Mouse (Mus musculus) hindbrain, embryonic 10.5 days (tissue): Measurements from ENCODE around the gene Zfp644. TPM values are rescaled to one million over a fixed set of nuclear protein-coding genes. Genes with fewer than 3 reads are reported as not detected.

Experiments used
- DNase-seq: peaks from one replicate; pipeline ENCODE4 v3.0.0-alpha.2; 2017; ENCODE audit warnings: low spot score
- H3K27ac ChIP-seq: fragments of 300-500 bp; sonication (generic); 2 replicates; pipeline ENCODE4 v1.5.1; 2016; ENCODE audit warnings: mild to moderate bottlenecking, moderate library complexity
- H3K27me3 ChIP-seq: fragments of 300-500 bp; sonication (generic); 2 replicates; pipeline ENCODE4 v1.6.1; 2016; ENCODE audit warnings: mild to moderate bottlenecking; ENCODE audit not compliant: poor library complexity, insufficient read depth, severe bottlenecking
- H3K36me3 ChIP-seq: fragments of 300-500 bp; sonication (generic); 2 replicates; pipeline ENCODE4 v1.6.1; 2016; ENCODE audit warnings: mild to moderate bottlenecking, moderate library complexity
- H3K4me1 ChIP-seq: fragments of 300-500 bp; sonication (generic); replicated peaks from 2 replicates; pipeline ENCODE4 v1.6.1; 2016; ENCODE audit warnings: mild to moderate bottlenecking
- H3K4me3 ChIP-seq: fragments of 300-500 bp; sonication (generic); 2 replicates; pipeline ENCODE4 v1.5.1; 2016; ENCODE audit warnings: mild to moderate bottlenecking, moderate library complexity
- H3K9me3 ChIP-seq: fragments of 300-500 bp; sonication (generic); 2 replicates; pipeline ENCODE4 v1.6.1; 2016; ENCODE audit warnings: mild to moderate bottlenecking, moderate library complexity
- WGBS: fragments of 180-500 bp; shearing (Covaris S2); methylation state at CpG from one replicate; pipeline ENCODE4 v1.1.7; 2016; 5-methylcytosine and 5-hydroxymethylcytosine counted together
- polyA plus RNA-seq: library from polyadenylated mRNA; unstranded; fragments of >200 nt; fragmentation: Nextera tagmentation; extraction: Ambion mirVana; gene quantifications from 2 replicates; pipeline ENCODE4 v1.2.1, GENCODE M21; 2016

Zfp644 gene
- polyA plus RNA-seq, 1 experiment from 2014 or later = 55.1 TPM

GRCm38 (mm10) chr5:106649995-106650394 is 47.1 kb downstream of the Zfp644 start:
- Histone ChIP-seq H3K4me1 (peaks cover 4% of the 10 kb centered on the region), H3K36me3 (peaks cover 36% of the 10 kb centered on the region), H3K27me3 (no peaks in the 10 kb centered on the region), H3K4me3 (no peak overlapping the region), H3K9me3 (no peaks in the 10 kb centered on the region), H3K27ac (no peak overlapping the region)
- DNase-seq = no peak

GRCm38 (mm10) chr5:106649441-106649840 is 47.6 kb downstream of the Zfp644 start:
- no peaks in the 10 kb centered on the region for H3K9me3 ChIP-seq
- no peak for DNase-seq
- H3K27ac ChIP-seq = no peak overlapping the region
- H3K4me1 ChIP-seq = peaks cover 4% of the 10 kb centered on the region
- no peaks in the 10 kb centered on the region for H3K27me3 ChIP-seq
- H3K36me3 ChIP-seq = peaks cover 30% of the 10 kb centered on the region
- no peak overlapping the region for H3K4me3 ChIP-seq

GRCm38 (mm10) chr5:106643434-106643833 is 53.7 kb downstream of the Zfp644 start:
- Histone ChIP-seq H3K27ac (no peak overlapping the region), H3K4me3 (no peak overlapping the region), H3K4me1 (peaks cover 10% of the 10 kb centered on the region), H3K36me3 (peaks cover 26% of the 10 kb centered on the region), H3K9me3 (no peaks in the 10 kb centered on the region), H3K27me3 (no peaks in the 10 kb centered on the region)
- DNase-seq = no peak
- 90% methylated on average over 4 of the region's 4 CpGs for WGBS

GRCm38 (mm10) chr5:106641876-106642275 is 55.2 kb downstream of the Zfp644 start:
- Histone ChIP-seq H3K4me3 (no peak overlapping the region), H3K4me1 (peaks cover 15% of the 10 kb centered on the region), H3K27me3 (no peaks in the 10 kb centered on the region), H3K36me3 (peaks cover 33% of the 10 kb centered on the region), H3K9me3 (no peaks in the 10 kb centered on the region), H3K27ac (no peak overlapping the region)
- no peak for DNase-seq
- WGBS = 82% methylated on average over 3 of the region's 3 CpGs

DNA sequence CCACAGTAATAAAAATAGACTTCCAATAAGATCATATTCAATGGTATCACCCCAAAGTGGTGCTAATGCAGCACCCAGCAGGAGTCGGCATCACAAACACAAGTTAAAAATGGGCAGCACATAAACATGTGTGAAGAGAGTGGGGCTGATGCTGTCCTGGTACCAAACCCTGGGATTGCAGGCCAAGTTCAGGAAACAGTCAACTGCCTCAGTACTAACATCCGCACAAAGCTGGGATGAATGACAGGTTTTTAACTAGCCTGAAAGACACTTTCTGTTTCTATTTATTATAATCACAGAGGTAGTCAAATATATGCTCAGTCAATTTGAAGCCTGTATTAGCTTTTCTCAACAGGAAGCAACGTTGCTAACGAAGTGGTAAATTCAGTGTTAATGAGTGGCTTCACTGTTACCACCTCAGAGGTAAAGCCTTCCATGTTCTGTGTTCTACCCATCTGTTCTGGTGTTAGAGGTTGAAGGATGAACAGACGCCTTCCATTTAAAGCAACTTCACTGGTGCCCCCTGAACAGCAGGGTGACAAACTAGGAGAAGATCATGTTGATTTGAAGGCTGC is 56.8 kb downstream of the Zfp644 start:
- H3K36me3 ChIP-seq = peaks cover 42% of the 10 kb centered on the region
- 0 out of 2 replicates have a peak, but pooled peaks cover 11% of the 10 kb centered on the region for H3K4me1 ChIP-seq
- no peaks in the 10 kb centered on the region for H3K27me3 ChIP-seq
- H3K9me3 ChIP-seq = no peaks in the 10 kb centered on the region
- no peak overlapping the region for H3K4me3 ChIP-seq
- DNase-seq = no peak
- H3K27ac ChIP-seq = no peak overlapping the region
- WGBS = 72% methylated on average over 5 of the region's 5 CpGs

GRCm38 (mm10) chr5:106639627-106640026 is 57.5 kb downstream of the Zfp644 start:
- Histone ChIP-seq H3K36me3 (peaks cover 49% of the 10 kb centered on the region), H3K9me3 (no peaks in the 10 kb centered on the region), H3K27ac (no peak overlapping the region), H3K4me1 (0 out of 2 replicates have a peak, but pooled peaks cover 11% of the 10 kb centered on the region), H3K27me3 (no peaks in the 10 kb centered on the region), H3K4me3 (no peak overlapping the region)
- no peak for DNase-seq
- WGBS = 93% methylated on average over 2 of the region's 2 CpGs

DNA sequence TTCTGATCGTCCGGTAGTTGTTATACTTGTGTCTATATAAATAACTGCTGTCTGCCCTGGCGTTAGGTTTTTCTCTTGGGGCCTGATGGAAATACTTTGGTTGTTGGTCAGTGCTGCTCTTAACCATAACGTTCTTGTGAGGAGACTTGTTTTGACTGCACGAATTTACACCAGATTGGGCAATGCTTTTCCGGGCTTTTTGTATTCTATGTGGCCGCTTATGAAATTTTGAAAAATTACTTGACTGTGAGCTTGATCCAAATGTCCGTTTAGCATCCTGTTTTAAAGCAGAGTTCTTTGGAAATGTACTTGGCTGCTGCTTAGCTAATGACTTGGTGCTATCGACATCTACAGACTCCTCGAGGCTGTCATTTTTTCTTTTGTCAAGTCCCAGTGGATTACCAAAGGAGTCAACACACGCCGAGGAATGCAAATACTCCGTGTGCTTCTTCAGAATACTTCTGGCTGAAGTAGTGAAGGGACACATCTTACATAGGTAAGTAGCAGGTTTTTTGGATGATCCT is 60.6 kb downstream of the Zfp644 start:
- WGBS = 93% methylated on average over 13 of the region's 13 CpGs
- no peak for DNase-seq
- Histone ChIP-seq H3K27me3 (no peaks in the 10 kb centered on the region), H3K4me3 (no peak overlapping the region), H3K36me3 (peaks cover 51% of the 10 kb centered on the region), H3K9me3 (no peaks in the 10 kb centered on the region), H3K4me1 (0 out of 2 replicates have a peak, but pooled peaks cover 8% of the 10 kb centered on the region), H3K27ac (no peak overlapping the region)

DNA sequence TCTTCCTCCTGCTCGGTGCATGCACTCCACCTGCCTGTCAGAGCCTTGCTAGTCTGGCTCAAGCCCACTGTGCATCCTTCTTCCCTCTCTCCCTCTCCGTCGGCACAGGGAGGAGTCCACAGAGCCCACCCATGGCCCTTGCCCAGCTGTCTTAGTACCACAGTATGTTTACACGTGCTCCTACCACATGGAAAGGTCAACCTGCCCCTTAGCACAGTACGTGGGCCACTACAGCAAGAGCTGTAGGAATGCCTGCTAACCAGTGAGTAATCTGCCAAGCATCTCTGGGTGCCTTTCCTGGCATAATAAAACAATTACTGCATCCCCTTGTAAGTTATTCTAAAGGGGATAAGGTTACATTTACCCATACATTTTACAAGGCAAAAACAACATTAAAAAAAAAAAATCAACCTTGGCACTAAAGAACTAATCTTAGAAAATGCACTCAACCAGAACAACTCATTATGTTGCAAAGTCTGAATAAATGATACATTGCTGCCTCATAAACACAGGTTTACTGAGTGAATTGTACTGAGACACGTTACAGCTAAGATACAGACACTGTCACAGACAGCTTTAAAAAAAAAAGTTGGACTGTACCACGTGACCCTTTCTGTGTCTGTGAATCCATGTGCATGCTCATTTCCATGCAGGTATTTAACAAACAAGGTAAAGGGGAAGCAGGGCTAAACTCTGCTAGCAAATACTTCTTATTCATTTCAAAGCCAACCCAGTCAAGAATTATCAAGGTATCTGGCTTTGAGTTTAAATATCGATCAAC is 68.5 kb downstream of the Zfp644 start:
- Histone ChIP-seq H3K27me3 (no peaks in the 10 kb centered on the region), H3K9me3 (no peaks in the 10 kb centered on the region), H3K27ac (no peak overlapping the region), H3K36me3 (peaks cover 34% of the 10 kb centered on the region), H3K4me3 (no peak overlapping the region), H3K4me1 (0 out of 2 replicates have a peak, but pooled peaks cover 4% of the 10 kb centered on the region)
- WGBS = 85% methylated on average over 8 of the region's 8 CpGs
- DNase-seq = no peak

DNA sequence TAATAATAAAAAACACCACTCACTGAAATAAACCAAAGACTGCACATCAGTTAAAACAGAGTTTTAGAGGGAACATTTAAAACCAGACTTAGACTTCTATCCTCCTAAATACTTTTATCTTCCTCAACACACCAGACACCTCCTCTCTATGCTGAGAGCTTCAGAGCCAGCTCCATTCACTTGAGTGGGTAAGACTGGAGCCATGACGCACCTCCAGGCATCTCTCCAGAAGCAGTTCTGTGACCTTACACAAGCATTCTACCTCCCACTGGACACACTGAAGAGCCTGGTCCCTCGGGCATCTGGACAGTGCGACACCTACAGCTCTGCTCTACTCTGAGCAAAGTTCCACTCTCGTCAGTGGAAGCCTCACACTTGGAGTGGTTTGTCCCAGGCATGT is 73.8 kb downstream of the Zfp644 start:
- Histone ChIP-seq H3K27me3 (no peaks in the 10 kb centered on the region), H3K27ac (no peak overlapping the region), H3K9me3 (no peaks in the 10 kb centered on the region), H3K36me3 (peaks cover 68% of the 10 kb centered on the region), H3K4me1 (0 out of 2 replicates have a peak, but pooled peaks cover 2% of the 10 kb centered on the region), H3K4me3 (no peak overlapping the region)
- WGBS = 93% methylated on average over 4 of the region's 4 CpGs
- no peak for DNase-seq

DNA sequence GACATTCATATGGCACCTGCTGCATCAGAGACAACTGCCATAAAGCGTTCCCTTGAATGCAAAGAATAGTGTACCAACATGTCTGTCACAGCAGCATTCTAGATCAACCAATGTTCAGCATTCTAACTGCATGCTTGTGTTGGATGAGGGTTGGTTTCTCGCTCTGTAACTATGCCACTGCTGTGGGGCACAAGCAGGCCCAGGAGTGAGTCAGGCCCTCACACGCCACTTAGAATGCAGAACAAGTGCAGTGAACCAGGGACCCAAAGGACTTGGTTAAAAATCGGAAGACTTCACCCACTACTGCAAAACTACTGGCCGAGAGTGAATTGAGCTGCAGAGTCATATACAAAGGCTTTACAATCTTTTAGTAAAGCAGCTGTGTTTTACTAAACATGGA is 74.9 kb downstream of the Zfp644 start:
- DNase-seq = no peak
- Histone ChIP-seq H3K36me3 (peaks cover 75% of the 10 kb centered on the region), H3K27ac (no peak overlapping the region), H3K27me3 (no peaks in the 10 kb centered on the region), H3K9me3 (no peaks in the 10 kb centered on the region), H3K4me3 (no peak overlapping the region), H3K4me1 (no peaks in the 10 kb centered on the region)
- WGBS = 93% methylated on average over 5 of the region's 5 CpGs

DNA sequence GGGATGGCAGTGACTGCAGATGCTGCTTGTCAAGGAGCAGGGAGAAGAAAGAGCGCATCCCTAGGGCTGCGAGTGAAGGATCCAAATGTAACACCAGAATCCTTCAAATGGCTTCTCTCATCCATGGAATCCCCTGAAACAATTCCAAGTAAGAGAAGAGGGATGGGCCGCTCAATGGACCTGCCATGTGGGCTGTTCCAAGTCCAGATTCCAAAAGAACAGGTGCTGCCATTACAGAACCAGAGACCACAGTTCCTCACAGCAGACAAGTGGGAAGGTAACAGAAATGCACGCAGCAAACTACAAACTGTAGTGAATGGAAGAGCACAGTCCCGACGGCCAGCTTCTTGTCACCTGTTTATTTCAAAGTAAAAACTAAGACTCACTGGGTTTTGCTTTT is 76.6 kb downstream of the Zfp644 start:
- WGBS = 92% methylated on average over 6 of the region's 6 CpGs
- H3K9me3 ChIP-seq = no peaks in the 10 kb centered on the region
- peaks cover 71% of the 10 kb centered on the region for H3K36me3 ChIP-seq

DNA sequence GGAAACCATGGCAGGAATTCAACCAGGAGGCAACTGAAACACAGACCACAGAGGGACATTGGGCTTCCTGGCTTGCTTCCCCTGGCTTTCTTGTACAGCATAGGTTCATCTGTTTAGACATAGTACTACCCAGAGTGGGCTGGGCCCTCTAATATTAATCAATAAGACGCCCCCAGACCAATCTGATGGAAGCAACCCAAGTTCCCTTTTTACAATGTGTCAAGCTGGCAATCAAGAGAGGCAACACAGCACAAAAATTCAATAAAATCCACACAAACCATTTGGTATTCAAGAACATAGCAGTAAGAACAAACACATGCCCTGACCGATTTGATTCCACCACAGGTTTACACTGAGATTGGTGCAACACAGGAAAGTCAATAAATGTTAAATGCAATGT is 82.1 kb downstream of the Zfp644 start:
- WGBS = 94% methylated on average over 2 of the region's 2 CpGs
- H3K4me3 ChIP-seq = no peak overlapping the region
- no peaks in the 10 kb centered on the region for H3K4me1 ChIP-seq
- H3K27ac ChIP-seq = no peak overlapping the region
- peaks cover 55% of the 10 kb centered on the region for H3K36me3 ChIP-seq
- no peaks in the 10 kb centered on the region for H3K9me3 ChIP-seq
- no peak for DNase-seq
- no peaks in the 10 kb centered on the region for H3K27me3 ChIP-seq

More for the DNA sequence above, 76.6 kb downstream of the Zfp644 start:
- DNase-seq = no peak
- H3K4me1 ChIP-seq = no peaks in the 10 kb centered on the region
- H3K27me3 ChIP-seq = no peaks in the 10 kb centered on the region
- no peak overlapping the region for H3K4me3 ChIP-seq
- no peak overlapping the region for H3K27ac ChIP-seq

GRCm38 (mm10) chr5:106614570-106614969 is 82.5 kb downstream of the Zfp644 start:
- Histone ChIP-seq H3K36me3 (peaks cover 52% of the 10 kb centered on the region), H3K4me3 (no peak overlapping the region), H3K9me3 (no peaks in the 10 kb centered on the region), H3K4me1 (no peaks in the 10 kb centered on the region), H3K27me3 (no peaks in the 10 kb centered on the region), H3K27ac (no peak overlapping the region)
- no peak for DNase-seq
- WGBS = 89% methylated on average over 7 of the region's 7 CpGs
